Mouse (Mus musculus) ES-Bruce4 (cell line): ENCODE measurements around the gene Sf3b5. TPM values are rescaled to one million over a fixed set of nuclear protein-coding genes. Genes with fewer than 3 reads are reported as not detected.

Experiments used
- H3K27ac ChIP-seq: 2 replicates; pipeline ENCODE4 v1.5.1; 2012; ENCODE audit warnings: low read length, inconsistent platforms; ENCODE audit not compliant: insufficient read depth
- H3K27me3 ChIP-seq: 2 replicates; pipeline ENCODE4 v1.6.1; 2012; ENCODE audit warnings: mild to moderate bottlenecking, low read length, inconsistent platforms; ENCODE audit not compliant: control insufficient read depth, poor library complexity, insufficient read depth, severe bottlenecking
- H3K36me3 ChIP-seq: 2 replicates; pipeline ENCODE4 v1.6.1; 2012; ENCODE audit warnings: inconsistent platforms, mild to moderate bottlenecking, low read length, moderate library complexity; ENCODE audit not compliant: control insufficient read depth, poor library complexity, insufficient read depth, severe bottlenecking
- H3K4me1 ChIP-seq: one replicate; pipeline ENCODE4 v1.8.1; 2011; ENCODE audit warnings: low read length; ENCODE audit not compliant: control insufficient read depth, insufficient read depth
- H3K4me3 ChIP-seq: 2 replicates; pipeline ENCODE4 v1.5.1; 2011; ENCODE audit warnings: low read depth, mild to moderate bottlenecking, low read length
- H3K9ac ChIP-seq: 2 replicates; pipeline ENCODE4 v1.6.1; 2012; ENCODE audit warnings: low read depth, mild to moderate bottlenecking, inconsistent platforms; ENCODE audit not compliant: poor library complexity, severe bottlenecking
- H3K9me3 ChIP-seq: replicated peaks from 2 replicates; pipeline ENCODE4 v1.6.1; 2012; ENCODE audit warnings: mild to moderate bottlenecking, low read length, inconsistent platforms; ENCODE audit not compliant: control insufficient read depth, poor library complexity, insufficient read depth, severe bottlenecking
- CTCF ChIP-seq: IDR thresholded peaks from one replicate; pipeline ENCODE4 v1.8.1; 2011; ENCODE audit warnings: low read depth, low read length
- EP300 ChIP-seq: IDR thresholded peaks from 2 replicates; pipeline ENCODE4 v1.6.1; 2011; ENCODE audit warnings: low read depth, low read length; ENCODE audit not compliant: insufficient read depth
- POLR2A ChIP-seq: IDR thresholded peaks from one replicate; pipeline ENCODE4 v1.8.1; 2011; ENCODE audit warnings: low read length; ENCODE audit not compliant: insufficient read depth
- polyA plus RNA-seq: library from polyadenylated mRNA; stranded (reverse); fragments of >200 nt; gene quantifications from 2 replicates; pipeline ENCODE4 v1.2.4, GENCODE M21; 2011; ENCODE audit warnings: low read depth; ENCODE audit not compliant: missing spikeins, insufficient read depth, insufficient read length

Gene Sf3b5
- polyA plus RNA-seq = 20.1 and 22.4 TPM in 2 replicates

GRCm38 (mm10) chr10:13005043-13005442 lies at the start of gene Sf3b5:
Gene Sf3b5, plus strand, starts transcription at chr10:13005343.
- H3K27ac ChIP-seq = no peak within 1 kb of the TSS
- H3K36me3 ChIP-seq = peaks cover 6% of the 10 kb centered on the region
- H3K4me3 ChIP-seq = no peak within 1 kb of the TSS
- TF ChIP-seq EP300 (no peak), CTCF (no peak), POLR2A (no peak)
- no peaks in the 10 kb centered on the region for H3K27me3 ChIP-seq
- H3K9me3 ChIP-seq = no peaks in the 10 kb centered on the region
- H3K9ac ChIP-seq = no peak within 1 kb of the TSS
- no peaks in the 10 kb centered on the region for H3K4me1 ChIP-seq

- no peaks in the 10 kb centered on the region for H3K27me3 ChIP-seq
- H3K9ac ChIP-seq = no peak overlapping the region
- H3K4me1 ChIP-seq = no peaks in the 10 kb centered on the region
- H3K4me3 ChIP-seq = no peak overlapping the region
- no peak for TF ChIP-seq EP300
- no peak for TF ChIP-seq POLR2A
- TF ChIP-seq CTCF = no peak
- no peaks in the 10 kb centered on the region for H3K9me3 ChIP-seq
- H3K36me3 ChIP-seq = no peaks in the 10 kb centered on the region
- H3K27ac ChIP-seq = no peak overlapping the region
Observed at GRCm38 (mm10) chr10:12955831-12956230, 49.3 kb upstream of the Sf3b5 start.

GRCm38 (mm10) chr10:12957271-12957670 lies 47.9 kb upstream of the Sf3b5 start:
- Histone ChIP-seq H3K27me3 (no peaks in the 10 kb centered on the region), H3K9ac (no peak overlapping the region), H3K4me1 (no peaks in the 10 kb centered on the region), H3K4me3 (no peak overlapping the region), H3K36me3 (no peaks in the 10 kb centered on the region), H3K27ac (no peak overlapping the region), H3K9me3 (no peaks in the 10 kb centered on the region)
- TF ChIP-seq CTCF (no peak), EP300 (no peak), POLR2A (no peak)

- H3K4me1 ChIP-seq = no peaks in the 10 kb centered on the region
- H3K27me3 ChIP-seq = no peaks in the 10 kb centered on the region
- H3K9ac ChIP-seq = no peak overlapping the region
- TF ChIP-seq CTCF (no peak), POLR2A (no peak), EP300 (no peak)
- no peaks in the 10 kb centered on the region for H3K36me3 ChIP-seq
- H3K4me3 ChIP-seq = no peak overlapping the region
- H3K27ac ChIP-seq = no peak overlapping the region
- H3K9me3 ChIP-seq = no peaks in the 10 kb centered on the region
Observed at GRCm38 (mm10) chr10:12961546-12961945, 43.6 kb upstream of the Sf3b5 start.

- TF ChIP-seq CTCF (no peak), EP300 (no peak), POLR2A (no peak)
- Histone ChIP-seq H3K9ac (no peak overlapping the region), H3K9me3 (no peaks in the 10 kb centered on the region), H3K4me1 (no peaks in the 10 kb centered on the region), H3K27me3 (no peaks in the 10 kb centered on the region), H3K4me3 (no peak overlapping the region), H3K27ac (no peak overlapping the region), H3K36me3 (no peaks in the 10 kb centered on the region)
Observed at GRCm38 (mm10) chr10:12962238-12962637, 42.9 kb upstream of the Sf3b5 start.

GRCm38 (mm10) chr10:12963362-12964147 lies 41.6 kb upstream of the Sf3b5 start:
- TF ChIP-seq POLR2A = no peak
- TF ChIP-seq CTCF = no peak
- TF ChIP-seq EP300 = no peak
- H3K36me3 ChIP-seq = no peaks in the 10 kb centered on the region
- no peak overlapping the region for H3K27ac ChIP-seq

More at GRCm38 (mm10) chr10:12963362-12964147, 41.6 kb upstream of the Sf3b5 start:
- Histone ChIP-seq H3K9me3 (no peaks in the 10 kb centered on the region), H3K27me3 (no peaks in the 10 kb centered on the region), H3K4me1 (no peaks in the 10 kb centered on the region), H3K9ac (0 out of 2 replicates have a peak overlapping the region, but pooled peaks have one; percentile 12), H3K4me3 (peak overlapping the region; percentile 72)
